11 mouse cellular contexts compared by ENCODE assay signal in genomic region chr11:101911855-101912579, GRCm38 (mm10). TPM values are rescaled to one million over a fixed set of nuclear protein-coding genes. Genes with fewer than 3 reads are reported as not detected.
DNase-seq lines count a peak whose midpoint lies in the region; ATAC-seq and TF ChIP-seq lines count a peak whose summit lies in the region.
"Had no signal": no experiment of that assay in that cellular context is flagged by ENCODE, and none has a peak within 500 bp of the region (broad histone marks: within the 10 kb centered on the region; RNA-seq: fewer than 3 reads in every experiment).

No protein-coding gene starts in this region.

- no peaks in the 10 kb centered on the region for H3K4me1 ChIP-seq in liver, embryonic 11.5 days (replicated peaks; ENCODE audit: control insufficient read depth, insufficient read depth, low read length)
- H3K4me1 ChIP-seq in embryonic fibroblast, embryonic 13.5 days (ENCODE audit: control insufficient read depth, insufficient read depth, low read length) = no peaks in the 10 kb centered on the region
- no peaks in the 10 kb centered on the region for H3K4me1 ChIP-seq in hindbrain, embryonic 13.5 days (replicated peaks)

- peaks cover 15% of the 10 kb centered on the region for H3K27me3 ChIP-seq in liver, embryonic 11.5 days (replicated peaks; ENCODE audit: control insufficient read depth, insufficient read depth, low read length)
- peaks cover 37% of the 10 kb centered on the region for H3K27me3 ChIP-seq in hindbrain, embryonic 13.5 days

- H3K27ac ChIP-seq in liver, embryonic 11.5 days (ENCODE audit: low read depth, low read length) = no peak overlapping the region
- H3K27ac ChIP-seq in embryonic fibroblast, embryonic 13.5 days (ENCODE audit: insufficient read depth, low read length) = no peak overlapping the region
- H3K27ac ChIP-seq in hindbrain, embryonic 13.5 days = no peak overlapping the region
- H3K27ac ChIP-seq: heart, embryonic 13.5 days had no signal

- DNase-seq in adrenal gland, postnatal 36 days = peak; percentile 32 to 34
- DNase-seq in adrenal gland, postnatal 10 days = no peak
- peak; percentile 58 for DNase-seq in liver
- no peak for DNase-seq in liver, embryonic 11.5 days (ENCODE audit: low spot score)
- peak; percentile 33 for DNase-seq in thymus, postnatal 0 days (ENCODE audit: low spot score)
- DNase-seq in right cerebral cortex, postnatal 4 days = no peak

- H3K36me3 ChIP-seq in liver, embryonic 11.5 days (ENCODE audit: control insufficient read depth, insufficient read depth, low read length) = no peaks in the 10 kb centered on the region
- H3K36me3 ChIP-seq in hindbrain, embryonic 13.5 days = no peaks in the 10 kb centered on the region
- H3K36me3 ChIP-seq: heart, embryonic 13.5 days had no signal

- H3K4me2 ChIP-seq in liver, embryonic 11.5 days = no peak overlapping the region
- H3K4me2 ChIP-seq in hindbrain, embryonic 13.5 days = no peak overlapping the region
- H3K4me2 ChIP-seq: heart, embryonic 13.5 days had no signal

- H3K9me3 ChIP-seq in liver, embryonic 11.5 days (ENCODE audit: control insufficient read depth, low read length) = no peaks in the 10 kb centered on the region
- no peaks in the 10 kb centered on the region for H3K9me3 ChIP-seq in hindbrain, embryonic 13.5 days
- H3K9me3 ChIP-seq: heart, embryonic 13.5 days had no signal

- ATAC-seq in liver, embryonic 11.5 days (replicated peaks; ENCODE audit: low FRiP score) = no peak
- no peak for ATAC-seq in hindbrain, embryonic 13.5 days (ENCODE audit: low FRiP score)

- no peak for TF ChIP-seq POLR2A in embryonic fibroblast, embryonic 13.5 days (IDR thresholded peaks at IDR 0.05; ENCODE audit: low read depth, low read length)

- H3K9ac ChIP-seq in liver, embryonic 11.5 days (ENCODE audit: low read depth, low read length) = no peak overlapping the region
- H3K9ac ChIP-seq in hindbrain, embryonic 13.5 days = no peak overlapping the region
- H3K9ac ChIP-seq: heart, embryonic 13.5 days had no signal

- no peak overlapping the region for H3K4me3 ChIP-seq in liver, embryonic 11.5 days (ENCODE audit: low read depth, low read length)
- H3K4me3 ChIP-seq in embryonic fibroblast, embryonic 13.5 days (ENCODE audit: insufficient read depth, low read length) = no peak overlapping the region
- H3K4me3 ChIP-seq in hindbrain, embryonic 13.5 days = no peak overlapping the region
- H3K4me3 ChIP-seq: heart, embryonic 13.5 days had no signal

- WGBS in liver, embryonic 11.5 days = 54% methylated on average over 4 of the region's 4 CpGs
- WGBS in hindbrain, embryonic 13.5 days = 67% methylated on average over 4 of the region's 4 CpGs

- TF ChIP-seq CTCF in embryonic fibroblast, embryonic 13.5 days (IDR thresholded peaks at IDR 0.05; ENCODE audit: borderline replicate concordance, insufficient read depth, low read length) = 0 out of 2 replicates have a peak, but pooled peaks have one; percentile 12

RNA-seq across cellular contexts. Expression of gene Meox1, which starts 17.8 kb away (rescaled TPM):
- total RNA-seq in adrenal gland, postnatal 36 days (2021) = 1 to 10 TPM; 3.6 to 6.0 TPM
- 10 to 100 TPM; 10.1 to 11.0 TPM for total RNA-seq in adrenal gland, postnatal 10 days (2021)
- polyA plus RNA-seq in liver, embryonic 11.5 days (2014; fragmentation: Nextera tagmentation; extraction: Ambion mirVana) = 2.8 and 3.6 TPM in 2 replicates
- 6.9 and 16.1 TPM in 2 replicates for polyA plus RNA-seq in embryonic fibroblast, embryonic 13.5 days (2011; ENCODE audit: insufficient read length, low read depth, missing spikeins)
- 2.8 and 3.6 TPM in 2 replicates for polyA plus RNA-seq in thymus, postnatal 0 days (2015; fragmentation: Nextera tagmentation; extraction: Ambion mirVana)
- 0.43 and 0.56 TPM in 2 replicates for polyA plus RNA-seq in hindbrain, embryonic 13.5 days (2015; fragmentation: Nextera tagmentation; extraction: Ambion mirVana)

RNA-seq across cellular contexts. Expression of gene Sost, which starts 54.8 kb away (rescaled TPM):
- not detected for total RNA-seq in adrenal gland, postnatal 36 days (2021)
- 1 to 10 TPM in 1 of 2 experiments, not detected in 1; 3.0 TPM for total RNA-seq in adrenal gland, postnatal 10 days (2021)
- not detected in 2 replicates for polyA plus RNA-seq in liver, embryonic 11.5 days (2014; fragmentation: Nextera tagmentation; extraction: Ambion mirVana)
- polyA plus RNA-seq in embryonic fibroblast, embryonic 13.5 days (2011; ENCODE audit: insufficient read length, low read depth, missing spikeins) = not detected in 2 replicates
- 0.08 and 0.66 TPM in 2 replicates for polyA plus RNA-seq in thymus, postnatal 0 days (2015; fragmentation: Nextera tagmentation; extraction: Ambion mirVana)
- polyA plus RNA-seq in hindbrain, embryonic 13.5 days (2015; fragmentation: Nextera tagmentation; extraction: Ambion mirVana) = 0.42 TPM in 1 of 2 replicates, not detected in the other
- total RNA-seq: ES-E14 had no signal
- polyA plus RNA-seq: stomach, embryonic 16.5 days had no signal

Comparison
In these comparisons a context has a peak if more than half of its experiments do, and no peak if none do; other contexts are left out.
1. DNase-seq: peak in adrenal gland, postnatal 36 days (2 of 2), liver (single experiment) and thymus, postnatal 0 days (single experiment); none in adrenal gland, postnatal 10 days (single experiment), liver, embryonic 11.5 days (single experiment) and right cerebral cortex, postnatal 4 days (single experiment).